Mouse (Mus musculus) stomach, postnatal 0 days (tissue): ENCODE results near the gene Gm13889.

Source experiments
- CTCF ChIP-seq: IDR thresholded peaks from 2 replicates; pipeline ENCODE4 v1.5.1; 2016; ENCODE audit warnings: antibody characterized with exemption, low read depth, mild to moderate bottlenecking, moderate library complexity
- EP300 ChIP-seq: optimal IDR thresholded peaks from 2 replicates; pipeline ENCODE3; 2016; ENCODE audit warnings: antibody characterized with exemption

GRCm38 (mm10) chr2:93946976-93947375, 10.0 kb downstream of the Gm13889 start:
- no peak for TF ChIP-seq CTCF
- TF ChIP-seq EP300 = no peak
